Mouse (Mus musculus): ENCODE measurements around the gene Sh2d3c.

Sh2d3c gene

DNA sequence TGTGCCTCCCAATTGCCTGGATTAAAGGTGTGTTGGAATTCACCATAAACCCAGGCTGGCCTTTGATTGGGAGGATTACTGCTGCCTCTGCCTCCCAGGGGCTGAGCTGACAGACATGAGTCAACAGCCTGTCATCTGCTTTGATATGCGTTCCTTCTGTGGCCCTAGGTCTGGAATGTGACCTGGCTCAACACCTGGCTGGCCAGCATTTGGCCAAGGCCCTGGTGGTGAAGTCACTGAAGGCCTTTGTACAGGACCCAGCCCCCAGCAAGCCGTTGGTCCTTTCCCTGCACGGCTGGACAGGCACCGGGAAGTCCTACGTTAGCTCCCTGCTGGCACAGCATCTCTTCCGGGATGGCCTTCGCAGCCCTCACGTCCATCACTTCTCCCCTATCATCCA, 37.6 kb downstream of the Sh2d3c start:
- peak; percentile 44 for DNase-seq

DNA sequence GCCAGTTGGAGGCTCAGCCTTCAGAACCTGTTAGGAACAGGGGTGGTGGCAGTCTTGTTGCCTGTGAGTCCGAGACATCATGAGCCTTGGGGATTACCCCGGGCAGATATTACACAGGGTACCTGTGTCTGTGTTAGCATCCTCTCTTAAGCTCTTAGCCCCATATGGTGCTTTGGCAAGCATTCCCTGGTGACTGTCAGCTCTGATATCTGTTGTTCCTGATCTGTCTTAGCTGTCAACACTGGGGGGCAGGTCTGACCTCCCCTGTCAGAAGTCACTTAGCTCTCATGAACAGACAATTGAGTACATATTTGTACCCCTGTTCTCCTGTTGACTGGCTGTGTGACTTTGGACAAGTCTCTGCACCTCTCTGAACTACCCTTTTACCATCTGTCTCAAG, 38.1 kb downstream of the Sh2d3c start:
- DNase-seq = no peak

DNA sequence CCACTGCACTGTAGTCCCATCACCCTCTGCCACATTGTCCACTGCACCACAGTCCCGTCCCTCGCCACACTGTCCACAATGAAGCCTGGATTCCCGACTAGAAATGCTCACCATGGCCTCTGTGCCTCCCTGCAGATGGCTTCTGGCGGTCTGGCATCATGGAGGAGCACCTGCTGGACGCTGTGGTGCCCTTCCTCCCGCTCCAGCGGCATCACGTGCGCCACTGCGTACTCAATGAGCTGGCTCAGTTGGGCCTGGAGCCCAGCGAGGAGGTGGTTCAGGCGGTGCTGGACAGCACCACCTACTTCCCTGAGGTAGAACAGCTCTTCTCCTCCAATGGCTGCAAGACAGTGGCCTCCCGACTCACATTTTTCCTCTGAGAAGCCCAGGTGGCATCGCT, 40.5 kb downstream of the Sh2d3c start:
- DNase-seq = no peak

DNA sequence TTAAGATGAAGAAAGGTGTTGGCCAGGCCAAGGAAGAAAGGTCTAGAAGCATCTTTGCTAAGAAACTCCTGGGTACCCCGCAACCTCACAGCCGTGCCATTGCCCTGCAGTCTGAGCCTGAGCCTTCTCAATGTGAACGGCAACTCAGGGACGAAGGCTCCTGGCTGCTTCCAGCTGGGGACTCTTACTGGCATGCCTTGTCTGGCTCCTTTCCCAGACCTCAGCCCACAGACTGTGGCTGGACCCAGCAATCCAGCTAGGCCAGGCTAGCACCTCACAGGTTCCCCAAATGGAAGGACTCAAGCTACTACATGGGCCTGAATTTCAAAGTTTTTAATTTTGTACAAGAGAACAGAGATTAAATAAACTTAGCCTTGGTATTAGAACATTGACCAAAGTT, 41.0 kb downstream of the Sh2d3c start:
- DNase-seq = no peak

DNA sequence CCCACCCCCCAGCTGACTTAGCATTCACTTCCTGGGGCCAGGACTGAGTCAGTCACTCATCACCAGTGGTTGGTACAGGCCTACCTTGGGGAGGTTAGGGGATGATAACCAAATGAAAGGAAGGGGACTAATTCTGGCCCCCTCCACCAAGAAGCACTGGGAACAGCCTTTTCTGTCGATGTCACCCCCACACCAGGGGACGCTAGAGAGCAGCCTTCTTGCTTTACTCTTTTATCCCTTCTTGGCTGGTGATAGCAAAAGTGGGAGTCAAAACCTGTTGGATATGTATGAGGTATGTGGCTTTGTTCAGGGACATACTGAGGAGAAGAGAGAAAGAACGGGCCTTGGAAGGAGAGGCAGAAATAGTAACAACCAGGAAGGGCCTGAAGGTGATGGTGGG, 42.5 kb downstream of the Sh2d3c start:
- DNase-seq = no peak

DNA sequence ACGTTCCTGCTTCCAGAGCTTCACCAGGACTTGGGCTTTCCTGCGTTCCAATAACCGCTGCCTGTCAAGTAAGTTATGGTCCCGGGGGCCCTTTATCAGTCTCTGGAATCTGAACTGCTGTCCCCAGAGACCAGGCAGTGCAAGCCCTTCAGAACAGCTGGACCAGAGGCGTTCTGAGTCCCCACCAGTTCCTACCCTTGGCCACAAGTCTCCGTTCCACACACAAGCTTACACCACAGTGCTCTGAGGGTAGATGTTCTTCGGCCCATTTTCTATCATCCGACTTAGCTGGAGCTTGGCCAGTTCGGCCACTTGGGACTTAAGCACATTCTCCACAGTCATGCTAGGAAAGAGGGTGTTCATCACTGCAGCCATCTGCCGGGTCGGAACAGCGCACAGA, 46.4 kb downstream of the Sh2d3c start:
- peak; percentile 55 for DNase-seq

DNA sequence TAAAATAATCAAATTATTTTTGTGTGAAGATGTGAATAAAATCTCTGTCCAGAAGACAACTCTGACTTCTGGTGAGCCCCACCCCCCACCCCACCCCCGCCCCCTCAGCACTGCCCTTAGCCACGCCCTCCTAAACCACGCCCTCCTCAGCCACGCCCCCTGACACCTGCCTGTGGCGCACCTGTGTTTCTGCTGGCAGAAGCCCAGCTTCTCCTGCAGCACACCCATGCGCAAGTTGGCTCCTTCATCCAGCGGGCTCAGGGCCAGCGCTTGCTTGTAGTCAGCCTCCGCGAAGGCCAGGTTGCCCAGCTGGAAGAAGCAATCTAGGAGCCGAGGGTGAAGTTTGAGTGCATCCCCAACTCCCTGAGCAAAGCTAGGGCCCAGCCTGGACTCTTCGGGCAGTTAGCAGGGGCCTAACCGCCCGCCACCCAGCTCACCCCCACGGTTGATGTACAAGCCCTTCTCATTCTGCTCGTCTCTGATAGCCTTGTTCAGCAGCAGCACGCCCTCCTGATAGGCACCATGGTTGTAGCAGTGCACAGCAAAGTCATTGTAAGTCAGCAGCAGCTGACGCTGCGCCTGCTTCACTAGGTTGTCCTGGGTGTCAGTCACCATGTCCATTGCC, 47.9 kb downstream of the Sh2d3c start:
- DNase-seq = peak; percentile 69

DNA sequence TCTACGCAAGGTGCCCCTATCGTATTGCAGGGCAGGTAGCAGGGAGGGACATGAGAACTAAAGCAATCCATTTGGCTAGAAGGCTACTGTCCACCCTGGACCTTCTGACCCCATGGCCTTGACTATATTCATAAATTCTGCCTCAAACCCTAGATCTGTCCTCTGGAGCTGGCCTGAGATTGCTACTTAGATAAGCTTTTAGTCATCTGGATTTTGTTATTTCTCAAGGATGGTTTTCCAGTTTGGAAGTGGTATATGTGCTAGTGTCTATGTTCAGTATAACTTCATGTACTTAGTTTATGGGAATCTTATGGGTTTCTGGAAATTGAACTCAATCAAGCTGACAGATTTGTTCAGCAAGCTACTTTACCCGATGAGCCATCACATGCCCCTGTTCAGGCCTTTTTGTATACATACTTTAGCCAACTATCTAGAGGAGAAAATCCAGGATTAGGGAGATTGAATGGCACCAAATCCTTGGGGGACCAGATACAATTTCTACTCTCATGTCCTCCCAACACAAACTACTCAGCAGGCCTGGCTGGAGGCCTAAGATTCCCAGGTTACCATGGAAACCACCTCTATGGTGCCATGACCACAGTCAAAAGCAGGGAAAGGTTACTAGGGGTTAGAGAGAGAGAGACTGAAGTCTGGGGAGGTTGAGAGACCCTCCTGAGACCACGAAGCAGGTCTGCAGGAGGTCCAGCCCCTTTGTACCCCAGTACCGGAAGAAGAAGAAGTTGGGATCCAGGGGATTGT, 48.7 kb downstream of the Sh2d3c start:
- no peak for DNase-seq

DNA sequence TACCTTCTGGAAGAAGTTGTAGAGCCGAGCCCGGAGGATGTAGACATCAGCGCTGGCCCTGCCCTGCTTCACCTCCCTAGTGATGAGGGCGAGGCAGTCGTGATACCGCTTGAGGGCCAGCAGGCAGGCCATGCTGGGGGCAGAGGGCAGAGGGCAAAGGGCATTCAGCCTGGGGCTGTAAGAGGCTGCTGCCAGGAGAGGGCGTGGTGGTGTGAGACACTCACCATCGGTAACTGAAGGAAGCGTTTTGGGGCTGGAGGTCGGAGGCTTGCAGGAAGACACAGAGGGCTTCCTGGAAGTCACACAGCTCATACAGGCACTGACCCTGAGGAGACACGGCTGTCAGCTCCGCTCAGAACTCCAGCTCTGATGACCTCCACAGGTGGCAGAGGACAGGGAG, 51.0 kb downstream of the Sh2d3c start:
- DNase-seq = peak; percentile 51

DNA sequence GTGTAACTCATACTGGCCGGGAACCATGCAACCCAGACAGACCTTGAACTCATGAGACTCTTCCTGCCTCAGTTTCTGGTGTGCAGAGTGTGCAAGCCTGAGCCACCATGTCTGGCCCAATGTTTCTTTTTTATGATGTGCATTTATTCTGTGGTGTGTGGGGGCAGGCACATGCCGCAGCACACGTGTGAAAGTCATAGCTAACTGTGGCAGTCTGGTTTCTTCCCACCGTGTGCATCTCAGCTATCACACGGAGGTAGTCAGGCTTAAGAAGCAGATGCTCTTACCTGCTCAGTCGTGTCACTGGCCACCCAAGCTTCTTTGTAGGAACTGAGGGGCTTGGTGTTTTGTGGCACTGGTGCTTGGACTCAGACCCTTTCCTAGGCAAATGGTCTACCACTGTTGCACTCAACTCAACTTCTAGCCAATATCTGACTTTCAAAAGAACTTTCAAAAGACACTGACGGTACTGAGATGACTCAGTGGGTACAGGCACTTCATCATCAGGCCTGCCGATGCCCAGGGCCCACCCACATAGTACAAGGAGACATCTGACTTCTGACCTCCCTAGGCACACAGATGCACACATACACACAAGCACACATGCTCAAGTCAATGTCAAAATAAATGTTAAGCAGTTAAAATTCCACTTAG, 51.9 kb downstream of the Sh2d3c start:
- DNase-seq = no peak

DNA sequence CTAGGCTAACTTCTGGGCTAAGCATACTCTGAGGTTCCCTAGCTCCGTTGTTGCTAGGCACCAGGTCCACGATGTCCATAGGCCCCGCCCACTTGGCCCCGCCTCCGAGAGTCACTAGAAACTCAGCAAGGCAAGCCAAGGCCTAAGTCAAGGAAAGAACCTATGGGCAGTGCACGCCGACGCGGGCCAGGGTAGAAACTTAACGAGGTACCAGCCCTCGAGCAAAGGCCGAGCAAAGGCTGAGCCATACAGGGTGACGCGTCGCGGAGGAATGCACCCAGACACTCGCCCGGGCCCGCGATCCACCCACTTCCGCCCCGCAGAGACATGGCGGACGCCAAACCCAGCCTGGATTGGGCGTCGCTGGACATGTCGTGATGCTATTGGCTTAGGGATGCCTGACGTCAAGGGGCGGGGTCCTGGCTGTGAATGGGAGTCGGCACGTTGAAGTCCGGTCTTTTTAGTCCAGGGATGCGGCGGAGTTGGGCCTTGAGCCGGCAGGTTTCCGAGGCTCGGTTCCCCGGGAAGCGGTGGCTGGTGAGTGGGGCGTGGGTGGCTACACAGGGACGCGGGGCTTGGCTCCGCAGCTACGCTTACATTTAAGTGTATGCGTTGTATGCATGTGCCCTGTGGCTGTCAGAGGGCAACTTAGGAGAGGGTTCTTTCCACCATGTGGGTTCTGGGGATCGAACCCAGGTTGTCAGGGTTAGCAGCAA, 54.7 kb downstream of the Sh2d3c start, which contains the start of the genes Ttc16 and Ptrh1:
Ttc16 (minus strand) TSS at position 275 of the 716 bp plus-strand sequence.
Ptrh1 (plus strand) TSS at position 428 of the 716 bp plus-strand sequence.
- peak; percentile 99 for DNase-seq

DNA sequence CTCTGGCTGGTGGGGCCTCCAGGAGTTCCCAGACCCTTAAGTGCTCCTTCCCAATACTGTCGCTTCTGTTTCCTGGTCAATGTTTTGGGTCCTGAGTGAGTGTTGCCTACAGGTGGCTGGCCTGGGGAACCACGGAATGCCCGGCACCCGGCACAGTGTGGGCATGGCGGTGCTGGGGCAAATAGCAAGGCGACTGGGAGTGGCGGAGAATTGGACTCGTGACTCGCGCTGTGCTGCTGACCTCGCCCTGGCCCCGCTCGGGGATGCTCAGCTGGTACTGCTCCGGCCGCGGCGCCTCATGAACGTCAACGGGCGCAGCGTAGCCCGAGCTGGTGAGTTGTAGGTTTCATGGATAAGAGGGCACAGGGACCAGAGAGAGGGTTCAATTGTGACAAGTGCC, 55.3 kb downstream of the Sh2d3c start:
- no peak for DNase-seq

DNA sequence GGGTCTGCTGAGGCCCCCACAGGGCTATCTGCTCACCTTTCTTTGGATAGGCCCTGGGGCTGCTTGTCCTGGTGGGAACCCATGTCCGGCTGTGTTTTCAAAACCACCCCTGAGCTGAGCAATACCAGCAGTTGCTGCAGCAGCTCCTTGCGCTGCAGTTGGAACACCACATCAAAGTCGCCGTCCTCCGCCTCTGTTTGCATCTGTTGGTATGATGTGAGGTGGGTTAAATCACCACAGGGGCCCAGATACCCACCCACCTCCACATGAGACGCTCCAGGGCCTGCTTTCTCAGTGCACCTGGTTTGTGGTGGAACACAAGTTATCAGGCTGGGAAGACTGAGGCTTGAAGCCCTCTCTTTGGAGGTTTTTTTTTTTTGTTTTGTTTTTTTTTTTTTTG, 57.2 kb downstream of the Sh2d3c start:
- no peak for DNase-seq

DNA sequence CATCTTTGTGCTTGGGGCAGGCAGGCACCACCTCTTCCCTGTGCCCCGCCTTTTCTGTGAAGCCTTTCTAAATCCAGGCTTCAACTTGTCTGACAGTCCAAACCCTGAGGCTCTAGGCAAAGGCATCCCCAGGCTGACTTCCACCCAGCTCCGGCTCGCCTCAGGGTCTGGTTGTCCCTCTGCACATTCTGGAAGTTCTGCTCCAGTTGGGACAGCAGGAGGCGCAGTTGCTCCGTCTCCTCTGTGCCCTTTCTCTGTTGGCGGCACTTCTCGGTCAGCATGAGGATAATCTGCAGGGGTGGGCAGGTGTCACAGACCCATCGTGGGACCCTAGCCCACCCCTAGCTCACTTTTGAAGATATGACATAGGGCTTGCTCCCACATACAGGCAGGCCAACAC, 58.3 kb downstream of the Sh2d3c start:
- peak; percentile 85 for DNase-seq

DNA sequence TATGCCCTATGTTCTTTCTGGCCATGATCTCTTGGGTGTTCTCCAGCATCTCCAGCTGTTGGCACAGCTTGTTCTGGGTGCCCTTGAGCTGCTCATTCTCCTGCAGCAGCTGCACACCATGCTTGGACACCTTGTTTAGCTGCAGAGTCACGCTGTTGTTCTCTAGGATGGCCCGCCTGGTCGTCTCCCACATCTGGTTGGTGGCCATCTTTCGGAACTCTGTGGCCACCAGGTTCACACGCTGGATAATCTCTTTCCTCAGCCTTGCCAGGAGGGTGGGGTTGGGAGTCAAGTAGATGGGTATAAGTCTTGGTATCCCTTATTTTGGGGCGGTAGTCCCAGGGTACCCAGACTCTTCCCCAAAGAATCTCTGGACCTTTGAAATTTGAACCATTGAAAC, 58.9 kb downstream of the Sh2d3c start:
- no peak for DNase-seq

DNA sequence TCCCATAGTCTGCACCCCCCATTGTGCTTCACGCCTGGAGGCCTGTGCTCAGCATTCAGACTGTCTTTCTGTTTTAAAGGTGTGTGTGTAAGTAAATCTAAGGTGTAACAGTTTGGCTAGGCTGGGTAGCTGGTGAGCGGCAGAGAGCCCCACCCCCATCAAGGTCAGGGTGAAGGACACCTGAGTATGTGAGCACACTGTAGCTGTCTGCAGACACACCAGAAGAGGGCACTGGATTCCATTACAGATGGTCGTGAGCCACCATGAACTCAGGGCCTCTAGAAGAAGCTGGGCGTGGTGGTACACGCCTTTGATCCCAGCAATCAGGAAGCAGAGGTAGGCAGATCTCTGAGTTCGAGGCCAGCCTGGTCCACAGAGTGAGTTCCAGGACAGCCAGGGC, 60.9 kb downstream of the Sh2d3c start:
- no peak for DNase-seq

DNA sequence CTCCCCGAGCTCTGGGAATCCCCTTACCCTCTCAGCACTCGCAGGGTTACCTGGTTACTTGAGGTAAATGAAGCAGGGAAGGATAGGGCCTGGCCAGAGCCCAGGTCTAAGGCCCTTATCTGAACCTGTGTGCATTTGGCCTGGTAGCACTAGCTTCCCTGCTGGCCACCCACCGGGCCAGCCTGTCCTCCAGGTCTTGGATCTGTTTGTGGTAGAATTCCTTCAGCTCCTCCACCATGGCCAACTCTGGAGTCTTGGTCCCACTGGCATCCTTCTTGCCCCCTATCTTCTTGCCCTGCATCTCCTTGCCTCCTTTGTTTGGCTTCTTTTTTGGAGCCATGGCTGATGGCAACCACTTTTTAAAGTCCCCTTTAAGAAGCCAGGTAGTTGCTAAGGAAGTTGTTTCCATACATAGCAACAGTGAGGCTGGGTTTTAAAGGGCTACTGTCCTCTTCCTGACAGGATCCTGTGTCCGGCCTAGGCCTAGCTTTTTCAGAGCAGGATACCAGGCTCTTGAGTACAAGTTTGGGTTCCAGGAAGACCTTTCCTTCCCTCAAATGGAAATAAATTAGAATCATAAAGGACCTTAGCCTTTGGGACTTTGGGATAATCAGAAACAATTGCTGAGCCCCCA, 63.3 kb downstream of the Sh2d3c start, which contains the start of gene Cfap157:
Cfap157 (minus strand) TSS at position 381 of the 634 bp plus-strand sequence.
- peak; percentile 52 for DNase-seq

DNA sequence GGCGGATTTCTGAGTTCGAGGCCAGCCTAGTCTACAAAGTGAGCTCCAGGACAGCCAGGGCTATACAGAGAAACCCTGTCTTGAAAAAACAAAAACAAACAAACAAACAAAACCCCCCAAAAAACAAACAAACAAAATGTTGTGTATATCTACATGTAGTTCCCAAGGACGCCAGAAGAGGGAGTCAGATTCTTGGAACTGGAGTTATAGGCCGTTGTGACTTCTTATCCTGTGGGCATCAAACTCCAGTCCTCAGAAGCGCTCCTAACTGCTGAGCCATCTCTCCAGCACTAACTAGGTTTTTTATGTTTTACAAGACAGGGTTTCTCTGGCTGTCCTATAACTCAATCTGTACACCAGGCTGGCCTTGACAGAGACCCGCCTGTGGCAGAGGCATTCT, 66.3 kb downstream of the Sh2d3c start:
- DNase-seq = no peak

DNA sequence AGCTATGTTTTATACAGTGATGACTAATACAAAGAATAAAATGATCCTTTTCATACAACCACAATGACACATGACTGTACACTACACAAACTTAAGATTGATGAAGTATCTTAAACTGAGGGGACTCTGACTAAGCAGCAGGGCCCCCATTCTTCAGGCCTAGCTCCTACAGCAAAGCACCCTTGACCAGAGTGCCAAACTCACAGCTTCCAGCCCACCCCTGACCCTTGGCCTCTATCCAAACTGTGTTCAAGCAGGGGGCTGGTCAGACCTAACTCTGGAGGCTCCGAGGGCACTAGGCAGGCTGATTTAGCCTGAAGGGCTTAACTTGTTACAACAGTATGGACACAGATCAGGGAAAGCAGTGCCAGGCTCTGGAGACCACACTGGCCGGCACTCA, 67.7 kb downstream of the Sh2d3c start:
- DNase-seq = no peak

DNA sequence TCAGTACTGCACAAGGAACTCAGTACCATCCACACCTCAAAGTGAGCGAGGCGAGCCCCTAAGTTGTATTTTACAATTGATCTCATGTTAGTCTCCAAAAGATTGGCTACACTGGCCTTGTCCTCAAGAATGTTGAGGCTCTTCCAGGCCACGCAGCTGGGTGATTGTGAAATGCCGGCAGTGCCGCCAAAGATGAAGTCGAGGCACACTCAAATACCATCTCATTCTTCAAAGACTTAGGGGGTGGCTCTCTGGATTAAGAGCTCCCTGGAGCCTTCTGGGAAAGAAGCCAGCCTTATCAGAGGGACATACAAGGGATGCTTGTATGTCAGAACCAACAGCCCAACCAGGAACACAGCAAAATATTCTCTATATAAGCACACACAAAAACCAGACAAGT, 70.4 kb downstream of the Sh2d3c start:
- peak; percentile 54 for DNase-seq

DNA sequence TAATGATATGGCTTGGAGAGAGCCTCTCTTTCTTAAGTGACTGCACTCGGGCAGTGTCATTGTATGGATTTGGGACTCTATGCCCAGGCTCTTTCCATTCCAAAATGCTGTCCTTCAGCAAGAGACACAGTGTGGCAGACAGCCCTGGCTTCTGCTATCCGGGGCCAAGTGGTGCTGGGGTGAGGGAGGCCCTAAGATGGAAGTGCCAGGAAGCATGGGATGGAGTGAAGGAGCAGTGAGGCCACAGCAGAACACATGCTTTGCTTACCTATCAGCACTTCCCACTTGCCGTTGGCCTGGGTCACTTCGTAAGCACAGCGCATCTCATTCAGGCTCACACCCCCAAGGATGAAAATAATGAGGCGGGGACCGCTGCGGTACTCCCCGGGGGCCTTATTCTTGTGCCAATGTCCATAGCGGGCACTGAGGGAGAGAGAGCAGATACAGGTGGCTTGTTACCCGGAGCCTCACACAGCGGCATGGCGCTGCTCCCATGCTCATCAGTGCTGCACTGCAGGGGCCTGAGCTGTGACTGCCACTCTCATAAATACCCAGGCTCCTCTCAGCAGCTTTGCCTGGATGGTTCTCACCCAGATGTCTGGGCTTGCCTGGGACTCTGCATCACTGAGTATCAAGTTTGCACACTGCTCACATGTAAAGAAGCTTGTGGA, 75.0 kb downstream of the Sh2d3c start:
- no peak for DNase-seq
